Mouse (Mus musculus): ENCODE data around the gene Clic5. TPM values are rescaled to one million over a fixed set of nuclear protein-coding genes. Genes with fewer than 3 reads are reported as not detected.

The Clic5 gene
- polyA plus RNA-seq, 1 experiment = 0.01 TPM

- no peak overlapping the region for H3ac ChIP-seq (ENCODE audit: control insufficient read depth, insufficient read length, low read depth)
- no peaks in the 10 kb centered on the region for H3K79me3 ChIP-seq (ENCODE audit: low read depth)
- H3K36me3 ChIP-seq (ENCODE audit: control insufficient read depth, insufficient read depth) = no peaks in the 10 kb centered on the region
- H3K4me3 ChIP-seq (ENCODE audit: insufficient read depth, poor library complexity, severe bottlenecking) = no peak overlapping the region
- H3K79me2 ChIP-seq (ENCODE audit: control insufficient read depth, insufficient read depth) = no peaks in the 10 kb centered on the region
- no peak for TF ChIP-seq MYOD1 (IDR thresholded peaks at IDR 0.05; ENCODE audit: control insufficient read depth, insufficient read length, low read depth)
- TF ChIP-seq USF1 (IDR thresholded peaks at IDR 0.05; ENCODE audit: low read depth) = no peak
- no peak for TF ChIP-seq FOSL1 (IDR thresholded peaks at IDR 0.05; ENCODE audit: insufficient read depth, low read length, poor library complexity, severe bottlenecking)
- TF ChIP-seq MAX (IDR thresholded peaks at IDR 0.05) = no peak
- no peak for TF ChIP-seq CTCF (IDR thresholded peaks at IDR 0.05; ENCODE audit: control insufficient read depth, insufficient read depth, insufficient read length)
- no peak for TF ChIP-seq CEBPB (IDR thresholded peaks at IDR 0.05; ENCODE audit: low read depth)
- no peak for TF ChIP-seq MYOG (IDR thresholded peaks at IDR 0.05; ENCODE audit: control insufficient read depth, extremely low read depth, insufficient read length)
- no peaks in the 10 kb centered on the region for H3K27me3 ChIP-seq (ENCODE audit: control insufficient read depth, insufficient read depth, insufficient read length)
Measured at GRCm38 (mm10) chr17:44239030-44239721, 50.8 kb downstream of the Clic5 start.

GRCm38 (mm10) chr17:44240742-44241141, 52.4 kb downstream of the Clic5 start:
- no peak for TF ChIP-seq CEBPB (IDR thresholded peaks at IDR 0.05; ENCODE audit: low read depth)
- no peak for TF ChIP-seq USF1 (IDR thresholded peaks at IDR 0.05; ENCODE audit: low read depth)
- no peak for TF ChIP-seq MYOD1 (IDR thresholded peaks at IDR 0.05; ENCODE audit: control insufficient read depth, insufficient read length, low read depth)
- no peak for TF ChIP-seq MAX (IDR thresholded peaks at IDR 0.05)
- no peak for TF ChIP-seq MYOG (IDR thresholded peaks at IDR 0.05; ENCODE audit: control insufficient read depth, extremely low read depth, insufficient read length)
- TF ChIP-seq CTCF (IDR thresholded peaks at IDR 0.05; ENCODE audit: control insufficient read depth, insufficient read depth, insufficient read length) = no peak
- no peak for TF ChIP-seq FOSL1 (IDR thresholded peaks at IDR 0.05; ENCODE audit: insufficient read depth, low read length, poor library complexity, severe bottlenecking)
- H3K4me3 ChIP-seq (ENCODE audit: insufficient read depth, poor library complexity, severe bottlenecking) = no peak overlapping the region
- H3K79me3 ChIP-seq (ENCODE audit: low read depth) = no peaks in the 10 kb centered on the region
- H3K79me2 ChIP-seq (ENCODE audit: control insufficient read depth, insufficient read depth) = no peaks in the 10 kb centered on the region
- H3K27me3 ChIP-seq (ENCODE audit: control insufficient read depth, insufficient read depth, insufficient read length) = no peaks in the 10 kb centered on the region
- H3ac ChIP-seq (ENCODE audit: control insufficient read depth, insufficient read length, low read depth) = no peak overlapping the region
- H3K36me3 ChIP-seq (ENCODE audit: control insufficient read depth, insufficient read depth) = no peaks in the 10 kb centered on the region

- no peaks in the 10 kb centered on the region for H3K79me2 ChIP-seq (ENCODE audit: control insufficient read depth, insufficient read depth)
- TF ChIP-seq USF1 (IDR thresholded peaks at IDR 0.05; ENCODE audit: low read depth) (no peak), CEBPB (IDR thresholded peaks at IDR 0.05; ENCODE audit: low read depth) (no peak), MYOG (IDR thresholded peaks at IDR 0.05; ENCODE audit: control insufficient read depth, extremely low read depth, insufficient read length) (no peak), FOSL1 (IDR thresholded peaks at IDR 0.05; ENCODE audit: insufficient read depth, low read length, poor library complexity, severe bottlenecking) (no peak), MYOD1 (IDR thresholded peaks at IDR 0.05; ENCODE audit: control insufficient read depth, insufficient read length, low read depth) (no peak), CTCF (IDR thresholded peaks at IDR 0.05; ENCODE audit: control insufficient read depth, insufficient read depth, insufficient read length) (no peak), MAX (IDR thresholded peaks at IDR 0.05) (no peak)
- no peaks in the 10 kb centered on the region for H3K79me3 ChIP-seq (ENCODE audit: low read depth)
- no peak overlapping the region for H3ac ChIP-seq (ENCODE audit: control insufficient read depth, insufficient read length, low read depth)
- H3K36me3 ChIP-seq (ENCODE audit: control insufficient read depth, insufficient read depth) = no peaks in the 10 kb centered on the region
- H3K27me3 ChIP-seq (ENCODE audit: control insufficient read depth, insufficient read depth, insufficient read length) = peaks cover 5% of the 10 kb centered on the region
- H3K4me3 ChIP-seq (ENCODE audit: insufficient read depth, poor library complexity, severe bottlenecking) = no peak overlapping the region
Measured at GRCm38 (mm10) chr17:44244096-44244495, 55.7 kb downstream of the Clic5 start.

- Histone ChIP-seq H3K36me3 (ENCODE audit: control insufficient read depth, insufficient read depth) (no peaks in the 10 kb centered on the region), H3ac (ENCODE audit: control insufficient read depth, insufficient read length, low read depth) (no peak overlapping the region), H3K4me3 (ENCODE audit: insufficient read depth, poor library complexity, severe bottlenecking) (no peak overlapping the region), H3K79me2 (ENCODE audit: control insufficient read depth, insufficient read depth) (no peaks in the 10 kb centered on the region), H3K27me3 (ENCODE audit: control insufficient read depth, insufficient read depth, insufficient read length) (peaks cover 5% of the 10 kb centered on the region), H3K79me3 (ENCODE audit: low read depth) (no peaks in the 10 kb centered on the region)
- TF ChIP-seq MYOD1 (IDR thresholded peaks at IDR 0.05; ENCODE audit: control insufficient read depth, insufficient read length, low read depth) (no peak), MAX (IDR thresholded peaks at IDR 0.05) (no peak), MYOG (IDR thresholded peaks at IDR 0.05; ENCODE audit: control insufficient read depth, extremely low read depth, insufficient read length) (no peak), USF1 (IDR thresholded peaks at IDR 0.05; ENCODE audit: low read depth) (no peak), CTCF (IDR thresholded peaks at IDR 0.05; ENCODE audit: control insufficient read depth, insufficient read depth, insufficient read length) (no peak), FOSL1 (IDR thresholded peaks at IDR 0.05; ENCODE audit: insufficient read depth, low read length, poor library complexity, severe bottlenecking) (no peak), CEBPB (IDR thresholded peaks at IDR 0.05; ENCODE audit: low read depth) (no peak)
Measured at GRCm38 (mm10) chr17:44244625-44245024, 56.2 kb downstream of the Clic5 start.

GRCm38 (mm10) chr17:44246153-44246700, 57.8 kb downstream of the Clic5 start:
- no peak overlapping the region for H3ac ChIP-seq (ENCODE audit: control insufficient read depth, insufficient read length, low read depth)
- H3K27me3 ChIP-seq (ENCODE audit: control insufficient read depth, insufficient read depth, insufficient read length) = peaks cover 5% of the 10 kb centered on the region
- H3K36me3 ChIP-seq (ENCODE audit: control insufficient read depth, insufficient read depth) = no peaks in the 10 kb centered on the region
- no peaks in the 10 kb centered on the region for H3K79me3 ChIP-seq (ENCODE audit: low read depth)
- H3K4me3 ChIP-seq (ENCODE audit: insufficient read depth, poor library complexity, severe bottlenecking) = no peak overlapping the region
- TF ChIP-seq CTCF (IDR thresholded peaks at IDR 0.05; ENCODE audit: control insufficient read depth, insufficient read depth, insufficient read length) = no peak
- no peak for TF ChIP-seq MAX (IDR thresholded peaks at IDR 0.05)
- no peak for TF ChIP-seq MYOG (IDR thresholded peaks at IDR 0.05; ENCODE audit: control insufficient read depth, extremely low read depth, insufficient read length)
- TF ChIP-seq FOSL1 (IDR thresholded peaks at IDR 0.05; ENCODE audit: insufficient read depth, low read length, poor library complexity, severe bottlenecking) = no peak
- no peak for TF ChIP-seq MYOD1 (IDR thresholded peaks at IDR 0.05; ENCODE audit: control insufficient read depth, insufficient read length, low read depth)
- TF ChIP-seq USF1 (IDR thresholded peaks at IDR 0.05; ENCODE audit: low read depth) = no peak
- no peak for TF ChIP-seq CEBPB (IDR thresholded peaks at IDR 0.05; ENCODE audit: low read depth)
- no peaks in the 10 kb centered on the region for H3K79me2 ChIP-seq (ENCODE audit: control insufficient read depth, insufficient read depth)

All from C2C12 (cell line).